Mouse (Mus musculus) left cerebral cortex, adult 2 months (tissue): ENCODE measurements around the gene Hist2h3c2. TPM values are rescaled to one million over a fixed set of nuclear protein-coding genes. Genes with fewer than 3 reads are reported as not detected.
A peak's percentile ranks its signal among the peaks of the same experiment; 100 is the strongest.
"Not testable (repeated sequence)": the region's sequence is repeated elsewhere in the genome, so short reads cannot be mapped to it uniquely, and the experiment has no call there.

ENCODE experiments used
- DNase-seq, 2 experiments: peaks; one replicate each; pipeline ENCODE4 v3.0.0; 2021 to 2022; ENCODE audit warnings: low spot score in 2 of 2, mixed read lengths in 1 of 2; ENCODE audit errors: extremely low spot score in 1 of 2
- H3K27ac ChIP-seq: fragments of 200-600 bp; 2 replicates; pipeline ENCODE4 v1.8.1; 2022
- H3K4me3 ChIP-seq: fragments of 200-600 bp; 2 replicates; pipeline ENCODE4 v1.8.1; 2022
- CTCF ChIP-seq: fragments of 200-600 bp; IDR thresholded peaks from 2 replicates; pipeline ENCODE4 v1.8.1; 2022; ENCODE audit warnings: antibody characterized with exemption, mild to moderate bottlenecking, moderate library complexity
- intact Hi-C: fragments of 180-260 bp; cut with DNase I; formaldehyde crosslinking; loops from one replicate; pipeline ENCODE4 v1.15.1; 2025
- total RNA-seq, 2 experiments: library from RNA; stranded (reverse); gene quantifications; 2 replicates each; pipeline ENCODE4 v1.2.3; 2021

The Hist2h3c2 gene
- total RNA-seq, 2 experiments from 2014 or later: 5.7 to 6.8 TPM

DNA sequence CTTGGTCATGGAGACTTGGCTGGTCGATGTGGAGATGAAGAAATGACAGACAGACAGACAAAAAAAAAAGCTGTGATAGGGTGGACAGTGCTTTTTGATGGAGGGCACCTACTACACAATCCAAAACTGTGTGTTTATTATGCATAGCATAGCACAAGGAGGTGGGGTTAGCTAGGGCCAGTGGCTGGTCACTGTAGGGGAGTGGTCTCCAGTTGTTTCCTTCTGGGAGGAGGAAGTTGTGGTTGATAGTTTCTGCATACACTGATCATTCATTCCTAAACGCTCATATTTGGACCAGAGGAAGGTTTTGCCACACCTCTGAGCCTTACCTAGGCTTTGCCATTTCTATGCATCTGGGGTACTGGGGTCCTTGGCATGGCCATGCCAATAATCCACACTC is 8.5 kb downstream of the Hist2h3c2 start:
- DNase-seq: no peak
- Histone ChIP-seq H3K27ac (no peak overlapping the region), H3K4me3 (no peak overlapping the region)
- intact Hi-C loops: no loop called here
- TF ChIP-seq CTCF: no peak

GRCm38 (mm10) chr3:96228828-96229227 is 10.1 kb downstream of the Hist2h3c2 start:
- intact Hi-C loops: loop anchor here (5.0 kb wide), 1 partner anchor 957 kb away; no protein-coding TSS in a partner anchor
- no peak overlapping the region for H3K4me3 ChIP-seq
- H3K27ac ChIP-seq: no peak overlapping the region
- TF ChIP-seq CTCF: no peak
- DNase-seq: no peak

- intact Hi-C loops: loop anchor here (5.0 kb wide), 1 partner anchor 955 kb away; no protein-coding TSS in a partner anchor
- no peak overlapping the region for H3K27ac ChIP-seq
- no peak overlapping the region for H3K4me3 ChIP-seq
- no peak for DNase-seq
- TF ChIP-seq CTCF: no peak
Measured at GRCm38 (mm10) chr3:96226695-96227648, 12.0 kb downstream of the Hist2h3c2 start.

DNA sequence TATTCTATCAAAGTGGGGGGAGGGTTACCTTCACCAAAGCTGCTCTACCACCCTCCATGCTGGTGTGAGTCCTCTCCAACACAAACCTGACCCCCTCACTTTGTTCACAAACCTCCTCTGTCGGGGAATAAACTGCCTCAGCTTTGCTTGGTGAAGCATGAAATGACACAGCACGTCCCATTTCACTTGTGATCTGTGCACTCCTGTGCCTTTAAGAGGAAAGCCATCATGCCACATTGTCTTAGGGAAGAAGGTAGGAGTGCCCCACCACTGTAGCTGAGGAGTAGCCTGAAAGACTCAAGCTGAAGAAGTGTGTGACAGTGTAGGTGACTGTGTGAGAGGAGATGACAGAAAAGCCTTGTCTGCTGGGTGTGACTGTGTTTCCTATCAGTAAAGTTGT is 13.5 kb downstream of the Hist2h3c2 start:
- Histone ChIP-seq H3K4me3 (no peak overlapping the region), H3K27ac (no peak overlapping the region)
- DNase-seq: no peak
- intact Hi-C loops: loop anchor here (5.0 kb wide), 1 partner anchor 953 kb away; no protein-coding TSS in a partner anchor
- no peak for TF ChIP-seq CTCF

- TF ChIP-seq CTCF: no peak
- DNase-seq: no peak
- intact Hi-C loops: loop anchor here (2.0 kb wide), 1 partner anchor 14 kb away; no protein-coding TSS in a partner anchor
- H3K27ac ChIP-seq: no peak overlapping the region; the same call in 1 of the 2 replicates
- H3K4me3 ChIP-seq: no peak overlapping the region
Measured at GRCm38 (mm10) chr3:96222774-96223173, 16.2 kb downstream of the Hist2h3c2 start.

GRCm38 (mm10) chr3:96221640-96222038 is 17.3 kb downstream of the Hist2h3c2 start:
- intact Hi-C loops: loop anchor here (2.0 kb wide), 2 partner anchors 15 to 41 kb away; partner anchors contain the start of gene Hist2h4
- no peak for DNase-seq
- no peak for TF ChIP-seq CTCF
- peak overlapping the region; percentile 77 for H3K4me3 ChIP-seq
- H3K27ac ChIP-seq: peak overlapping the region; percentile 98

GRCm38 (mm10) chr3:96220765-96221639 is 17.9 kb downstream of the Hist2h3c2 start, which contains the start of the genes Hist2h2ac and Hist2h2be:
Hist2h2ac (minus strand) TSS chr3:96220880.
Hist2h2be (plus strand) TSS chr3:96221119.
- peak within 1 kb of the TSS; percentile 77 for H3K4me3 ChIP-seq
- H3K27ac ChIP-seq: peak within 1 kb of the TSS; percentile 98
- intact Hi-C loops: loop anchor here (2.0 kb wide), 1 partner anchor 42 kb away; the partner anchor contains the start of gene Hist2h4
- peak; percentile 7; the same call in 1 of the 2 replicates for TF ChIP-seq CTCF
- DNase-seq: peak; percentile 78 to 84

- peak overlapping the region; percentile 98 for H3K27ac ChIP-seq
- intact Hi-C loops: loop anchor here (2.0 kb wide), 1 partner anchor 43 kb away; the partner anchor contains the start of gene Hist2h4
- DNase-seq: not testable (repeated sequence)
- H3K4me3 ChIP-seq: peak overlapping the region; percentile 77
Measured at GRCm38 (mm10) chr3:96220131-96220764, 18.7 kb downstream of the Hist2h3c2 start.

- H3K27ac ChIP-seq: peak within 1 kb of the TSS; percentile 98
- peak within 1 kb of the TSS; percentile 77 for H3K4me3 ChIP-seq
- TF ChIP-seq CTCF: no peak
- DNase-seq: peak; percentile 75 to 76
- intact Hi-C loops: loop anchor here (2.0 to 5.0 kb wide), 2 partner anchors 43 to 152 kb away; partner anchors contain the start of gene Hist2h4
Measured at GRCm38 (mm10) chr3:96219661-96220130, 19.2 kb downstream of the Hist2h3c2 start, which contains the start of the genes Bola1 and Hist2h2ab. Bola1 (minus strand) TSS chr3:96219709. Hist2h2ab (plus strand) TSS chr3:96219865.

GRCm38 (mm10) chr3:96219191-96219641 is 19.7 kb downstream of the Hist2h3c2 start:
- Histone ChIP-seq H3K4me3 (peak overlapping the region; percentile 77), H3K27ac (peak overlapping the region; percentile 98)
- intact Hi-C loops: loop anchor here (5.0 kb wide), 1 partner anchor 152 kb away; no protein-coding TSS in a partner anchor
- peak in 1 of 2 experiments; percentile 25 for DNase-seq
- TF ChIP-seq CTCF: peak; percentile 28
